Mouse (Mus musculus) layer of hippocampus, adult 9-10 months (tissue): ENCODE data around the gene Wwtr1.

Source experiments
- DNase-seq: peaks from one replicate; pipeline ENCODE4 v3.0.0; 2022; ENCODE audit warnings: low spot score

The Wwtr1 gene

GRCm38 (mm10) chr3:57558761-57559160, 16.9 kb downstream of the Wwtr1 start:
- DNase-seq: no peak

- DNase-seq: no peak
Observed at GRCm38 (mm10) chr3:57557408-57557807, 18.3 kb downstream of the Wwtr1 start.

- DNase-seq: no peak
Observed at GRCm38 (mm10) chr3:57555560-57555959, 20.1 kb downstream of the Wwtr1 start.

GRCm38 (mm10) chr3:57554890-57555239, 20.8 kb downstream of the Wwtr1 start:
- no peak for DNase-seq

- no peak for DNase-seq
Observed at GRCm38 (mm10) chr3:57554124-57554889, 21.4 kb downstream of the Wwtr1 start.

GRCm38 (mm10) chr3:57553108-57553507, 22.6 kb downstream of the Wwtr1 start:
- DNase-seq: no peak

GRCm38 (mm10) chr3:57551210-57551609, 24.5 kb downstream of the Wwtr1 start:
- DNase-seq: no peak

- no peak for DNase-seq
Observed at GRCm38 (mm10) chr3:57550468-57551185, 25.1 kb downstream of the Wwtr1 start.

GRCm38 (mm10) chr3:57544154-57544553, 31.6 kb downstream of the Wwtr1 start:
- no peak for DNase-seq

GRCm38 (mm10) chr3:57542848-57543380, 32.8 kb downstream of the Wwtr1 start:
- no peak for DNase-seq

- no peak for DNase-seq
Observed at GRCm38 (mm10) chr3:57541205-57541604, 34.5 kb downstream of the Wwtr1 start.

GRCm38 (mm10) chr3:57540474-57540873, 35.2 kb downstream of the Wwtr1 start:
- DNase-seq: no peak

- no peak for DNase-seq
Observed at GRCm38 (mm10) chr3:57535483-57536185, 40.1 kb downstream of the Wwtr1 start.

- DNase-seq: no peak
Observed at GRCm38 (mm10) chr3:57534450-57534849, 41.3 kb downstream of the Wwtr1 start.

- no peak for DNase-seq
Observed at GRCm38 (mm10) chr3:57533876-57534275, 41.8 kb downstream of the Wwtr1 start.

- no peak for DNase-seq
Observed at GRCm38 (mm10) chr3:57532991-57533725, 42.6 kb downstream of the Wwtr1 start.

GRCm38 (mm10) chr3:57530836-57531235, 44.9 kb downstream of the Wwtr1 start:
- no peak for DNase-seq

- DNase-seq: no peak
Observed at GRCm38 (mm10) chr3:57530221-57530620, 45.5 kb downstream of the Wwtr1 start.

- DNase-seq: no peak
Observed at GRCm38 (mm10) chr3:57527154-57527553, 48.6 kb downstream of the Wwtr1 start.

GRCm38 (mm10) chr3:57523093-57523492, 52.6 kb downstream of the Wwtr1 start:
- no peak for DNase-seq

GRCm38 (mm10) chr3:57521876-57522275, 53.8 kb downstream of the Wwtr1 start:
- no peak for DNase-seq

GRCm38 (mm10) chr3:57519995-57520394, 55.7 kb downstream of the Wwtr1 start:
- DNase-seq: no peak
